ENCODE assay signal across 8 mouse cellular contexts in genomic region chr14:105895961-105896651, GRCm38 (mm10). TPM values are rescaled to one million over a fixed set of nuclear protein-coding genes. Genes with fewer than 3 reads are reported as not detected.
DNase-seq lines count a peak whose midpoint lies in the region; ATAC-seq and TF ChIP-seq lines count a peak whose summit lies in the region.

No protein-coding gene starts in this region.

- peak overlapping the region; percentile 99 for H3K4me2 ChIP-seq in hindbrain, postnatal 0 days (ENCODE audit: low read depth, low read length)

- DNase-seq in adrenal gland, adult (ENCODE audit: inconsistent age in 2 of 2, low spot score in 1 of 2) = peak; percentile 72 to 93
- peak; percentile 82 to 85 for DNase-seq in cerebellum, postnatal 25 days
- peak; percentile 60 for DNase-seq in gastrocnemius, postnatal 10 days
- peak; percentile 52 for DNase-seq in hindbrain, postnatal 0 days (ENCODE audit: low spot score)
- peak; percentile 53 to 62 for DNase-seq in left cerebral cortex, postnatal 36 days (ENCODE audit: low spot score in 2 of 2)
- peak; percentile 36 for DNase-seq in right cerebral cortex, postnatal 14 days

- no peak for ATAC-seq in hindbrain, postnatal 0 days
- ATAC-seq in megakaryocyte-erythroid progenitor cell, adult 5-6 weeks (replicated peaks; ENCODE audit: low FRiP score, low TSS enrichment, poor library complexity, severe bottlenecking) = peak; percentile 53
- ATAC-seq in activated CD4-positive, CD25-positive, alpha-beta regulatory T cell, adult 4 months = no peak

- WGBS in hindbrain, postnatal 0 days = under 1% methylated on average over 50 of the region's 50 CpGs

- no peak for TF ChIP-seq CTCF in hindbrain, postnatal 0 days (IDR thresholded peaks at IDR 0.05; ENCODE audit: low read depth)

- peak overlapping the region; percentile 94 for H3K27ac ChIP-seq in hindbrain, postnatal 0 days

- H3K4me3 ChIP-seq in hindbrain, postnatal 0 days (ENCODE audit: low read length) = peak overlapping the region; percentile 71

- peak overlapping the region; percentile 93 for H3K9ac ChIP-seq in hindbrain, postnatal 0 days (replicated peaks; ENCODE audit: low read length)

- H3K4me1 ChIP-seq in hindbrain, postnatal 0 days (ENCODE audit: insufficient read depth, low read length) = peaks cover 5% of the 10 kb centered on the region

- intact Hi-C loops in left cerebral cortex, postnatal 36 days (cut with DNase I) = loop anchor here (2.0 to 5.0 kb wide), 7 partner anchors 179 to 611 kb away; no protein-coding TSS in a partner anchor

- no peaks in the 10 kb centered on the region for H3K36me3 ChIP-seq in hindbrain, postnatal 0 days (ENCODE audit: insufficient read depth, low read length)

- no peaks in the 10 kb centered on the region for H3K27me3 ChIP-seq in hindbrain, postnatal 0 days (ENCODE audit: insufficient read depth, low read length)

- H3K9me3 ChIP-seq in hindbrain, postnatal 0 days (ENCODE audit: low read length) = no peaks in the 10 kb centered on the region

RNA-seq across cellular contexts. Expression of gene Spry2, which starts 0.5 kb away (rescaled TPM):
- 10 to 100 TPM; 41.7 to 44.5 TPM for total RNA-seq in gastrocnemius, postnatal 10 days (2021)
- total RNA-seq in hindbrain, postnatal 0 days (2014; rRNA removed) = 33.5 and 38.4 TPM in 2 replicates
- 61.7 and 71.4 TPM in 2 replicates for polyA plus RNA-seq in hindbrain, postnatal 0 days (2015; fragmentation: Nextera tagmentation; extraction: Ambion mirVana)
- 10 to 100 TPM; 92.0 to 97.1 TPM for total RNA-seq in left cerebral cortex, postnatal 36 days (2021)
- total RNA-seq in megakaryocyte-erythroid progenitor cell, adult 5-6 weeks (2014; fragmentation: Nextera tagmentation) = 4.5 and 5.1 TPM in 2 replicates
- 4.7 and 7.1 TPM in 2 replicates for total RNA-seq in megakaryocyte-erythroid progenitor cell, adult 5-6 weeks (2017)
- polyA plus RNA-seq in activated CD4-positive, CD25-positive, alpha-beta regulatory T cell, adult 4 months (2017; shearing (Covaris generic)) = not detected
